Mouse (Mus musculus) forelimb bud, embryonic 11.5 days (tissue): ENCODE data around the gene Ikzf2.

ENCODE experiments used
- DNase-seq: peaks from one replicate; pipeline ENCODE4 v3.0.0-alpha.2; 2012; ENCODE audit warnings: low read depth, low spot score

Gene Ikzf2

DNA sequence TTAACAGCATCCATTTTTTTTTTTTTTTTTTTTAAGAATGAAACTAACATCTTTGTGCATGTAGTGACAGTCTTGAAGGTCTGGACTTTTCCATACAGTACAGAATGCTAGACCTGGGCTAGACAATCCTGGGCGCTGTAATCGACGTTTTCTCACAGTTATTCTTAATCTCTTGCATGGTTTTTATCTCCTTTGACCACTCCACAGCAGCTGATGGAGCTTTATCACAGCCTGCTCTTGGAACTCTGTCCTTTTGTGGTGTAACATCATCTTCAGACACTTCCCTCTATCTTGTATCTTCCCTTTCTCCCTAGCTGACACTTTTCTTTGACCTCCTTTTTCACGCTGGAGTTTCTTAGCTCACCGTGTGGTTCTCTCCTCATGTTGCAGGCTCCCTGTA lies 170.9 kb downstream of the Ikzf2 start:
- no peak for DNase-seq

DNA sequence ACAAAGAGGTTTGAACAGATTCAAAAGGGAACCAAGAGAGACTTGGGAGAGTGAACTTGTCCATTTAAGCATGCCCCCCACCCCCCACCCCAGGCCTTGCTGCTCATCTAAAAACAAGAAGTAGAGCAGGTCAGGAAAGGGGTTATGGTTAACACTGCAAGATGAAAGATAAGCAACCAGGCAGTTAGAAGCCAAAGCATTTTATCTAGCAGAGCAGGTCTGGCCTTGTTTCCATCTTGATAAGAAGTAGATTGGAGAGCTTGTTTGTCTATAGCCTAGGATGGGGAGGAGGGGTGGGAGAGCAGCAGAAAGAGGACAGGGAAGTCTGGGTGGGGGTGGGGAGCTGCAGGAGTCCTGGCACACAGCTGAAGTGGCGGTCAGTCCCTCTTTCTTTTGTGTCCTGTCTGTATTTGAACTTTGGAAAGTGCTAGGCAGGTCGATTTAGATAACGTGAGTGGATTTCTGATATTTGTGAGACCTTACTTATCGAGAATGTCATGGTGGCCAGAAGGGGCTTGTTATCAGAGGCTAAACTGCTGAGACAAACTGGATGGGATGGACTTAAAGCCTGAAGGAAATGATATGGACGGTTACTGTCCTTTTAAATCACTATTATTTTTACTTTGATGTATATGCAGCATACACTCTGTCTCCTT lies 173.3 kb downstream of the Ikzf2 start:
- no peak for DNase-seq

DNA sequence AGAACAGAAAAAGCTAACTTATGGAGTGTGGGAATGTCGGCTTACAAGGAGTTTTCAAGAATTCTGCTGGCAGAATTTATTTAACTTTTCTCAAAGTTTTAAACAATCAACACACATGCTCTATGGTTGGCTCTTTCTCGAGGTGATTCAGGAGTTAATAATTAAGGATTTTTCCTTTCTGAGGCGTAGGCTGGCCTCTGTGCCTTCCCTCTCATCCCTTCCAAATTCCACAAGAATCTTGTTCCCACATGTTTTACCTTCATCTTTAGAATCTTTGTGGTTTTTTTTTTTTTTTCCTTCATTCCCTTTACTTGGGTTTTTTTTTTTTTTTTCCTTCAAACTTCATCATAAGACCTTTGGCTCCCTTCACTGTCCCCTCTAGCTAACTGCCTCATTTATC lies 178.8 kb downstream of the Ikzf2 start:
- no peak for DNase-seq

DNA sequence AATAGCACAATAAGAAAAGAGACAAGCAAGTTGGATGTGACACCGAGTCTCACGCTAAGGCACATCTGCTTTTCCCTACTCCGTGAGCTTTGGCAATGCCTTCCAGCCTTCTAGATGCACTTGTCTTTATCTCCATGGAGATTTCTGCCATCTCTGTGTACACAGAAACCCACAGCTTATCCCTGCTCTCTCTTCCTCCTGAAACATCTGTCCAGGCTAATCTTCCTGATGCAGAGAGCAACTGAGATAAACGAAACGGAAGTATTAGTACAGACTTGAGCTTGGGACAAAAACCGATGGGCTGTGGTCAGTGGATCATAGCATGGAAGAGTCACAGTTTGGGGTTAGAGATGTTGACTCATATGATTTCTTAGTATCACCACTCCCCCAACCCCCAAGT lies 179.5 kb downstream of the Ikzf2 start:
- DNase-seq, result no peak

DNA sequence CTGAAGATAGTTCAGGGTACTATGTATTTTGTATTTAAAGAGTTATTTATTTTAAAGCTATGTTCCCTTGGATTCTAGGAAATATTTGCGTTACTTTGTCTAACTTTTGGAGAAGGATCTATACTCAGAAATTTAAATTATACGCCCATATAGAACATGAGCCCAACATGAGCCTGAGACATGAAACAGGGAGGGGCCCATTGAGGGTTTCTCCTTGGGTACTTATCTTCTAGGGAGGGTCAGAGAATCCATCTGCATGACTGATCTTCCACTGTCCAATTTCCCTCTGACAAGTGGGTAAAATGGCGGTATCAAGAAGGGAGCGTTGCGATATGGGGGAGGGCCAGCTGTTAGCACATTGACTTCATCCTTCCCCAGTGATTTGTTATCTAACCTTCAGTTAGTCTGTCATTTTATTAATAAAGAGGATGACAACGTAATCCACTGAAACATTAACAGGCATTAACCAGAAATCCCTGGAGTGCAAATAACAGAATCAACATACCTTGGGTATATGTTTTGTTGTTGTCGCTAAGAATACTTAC lies 180.4 kb downstream of the Ikzf2 start:
- no peak for DNase-seq

DNA sequence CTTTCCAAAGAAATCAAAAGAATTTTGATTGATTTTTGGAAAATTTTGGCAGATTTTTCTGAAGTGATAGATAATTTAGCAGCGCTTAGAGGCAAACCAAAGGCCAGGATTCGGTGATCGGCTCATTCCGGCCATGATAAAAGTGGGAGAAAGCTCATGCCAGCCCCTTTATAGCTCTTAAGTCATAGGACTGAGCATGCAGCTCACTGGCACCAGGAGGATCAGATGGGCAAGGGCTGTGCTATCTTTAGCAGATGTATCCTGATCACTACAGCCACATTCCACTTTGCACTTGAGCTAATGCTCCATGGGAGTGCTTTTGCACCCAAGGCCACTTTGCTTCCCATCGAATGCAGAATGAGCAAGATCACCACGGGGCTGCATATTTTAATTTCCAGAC lies 181.0 kb downstream of the Ikzf2 start:
- DNase-seq, result no peak

DNA sequence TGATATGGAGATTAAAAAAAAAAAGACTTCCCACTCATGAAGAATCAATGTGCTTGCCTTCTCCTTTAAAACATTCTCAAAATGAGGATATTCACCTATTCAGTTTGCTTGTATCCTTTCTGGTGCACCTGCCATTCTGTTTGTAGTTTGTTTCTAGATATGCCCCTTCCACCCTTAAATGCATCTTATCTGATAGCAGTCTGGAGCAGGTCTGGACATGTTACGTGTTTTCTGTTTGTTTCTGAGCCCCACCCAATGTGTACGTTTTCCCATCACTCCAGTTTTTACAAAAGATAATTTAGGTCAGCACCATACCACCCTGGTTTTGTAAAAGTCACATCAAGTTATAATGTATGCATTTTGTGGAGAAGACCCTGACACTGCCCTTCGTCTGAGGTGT lies 186.7 kb downstream of the Ikzf2 start:
- DNase-seq, result no peak

DNA sequence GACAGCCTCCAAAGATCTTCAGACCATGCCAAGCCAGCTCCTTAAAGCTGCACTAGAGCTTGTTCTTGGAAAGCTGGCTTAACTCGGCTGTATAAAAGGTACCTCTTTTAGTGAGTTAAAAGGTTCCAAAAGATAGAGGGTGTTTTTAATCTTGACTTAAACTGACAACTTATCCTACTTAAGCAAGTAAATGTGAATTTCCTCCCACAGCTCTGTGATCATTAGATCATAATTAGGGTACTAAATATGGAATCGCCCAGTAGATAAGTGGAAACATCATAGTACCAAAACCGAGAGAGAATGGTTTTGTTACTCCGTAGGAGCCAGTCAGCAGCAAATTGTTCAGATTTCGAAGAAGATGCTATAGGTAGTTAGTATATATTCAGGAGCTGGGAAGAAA lies 187.4 kb downstream of the Ikzf2 start:
- no peak for DNase-seq

DNA sequence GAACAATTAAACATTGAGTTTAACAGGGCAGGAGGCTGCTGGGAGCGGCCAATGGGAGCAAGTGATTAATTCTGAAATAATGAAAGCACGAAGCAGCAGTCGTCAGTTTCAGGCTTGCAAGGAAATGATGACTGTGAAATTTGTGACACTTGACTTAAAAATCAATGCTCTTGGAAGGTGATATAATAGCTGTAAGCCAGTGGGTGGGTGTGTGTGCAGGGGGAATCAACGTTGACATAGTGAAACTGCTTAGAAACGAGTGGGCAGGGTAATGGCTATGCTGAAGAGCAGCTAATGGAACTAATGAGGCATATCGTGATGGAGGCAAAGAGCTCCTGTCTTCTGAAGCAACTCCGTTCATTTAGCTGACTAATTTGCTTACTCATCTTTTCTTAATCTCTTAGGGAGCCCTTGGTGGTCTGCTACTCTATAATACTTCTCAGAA lies 188.2 kb downstream of the Ikzf2 start:
- no peak for DNase-seq

DNA sequence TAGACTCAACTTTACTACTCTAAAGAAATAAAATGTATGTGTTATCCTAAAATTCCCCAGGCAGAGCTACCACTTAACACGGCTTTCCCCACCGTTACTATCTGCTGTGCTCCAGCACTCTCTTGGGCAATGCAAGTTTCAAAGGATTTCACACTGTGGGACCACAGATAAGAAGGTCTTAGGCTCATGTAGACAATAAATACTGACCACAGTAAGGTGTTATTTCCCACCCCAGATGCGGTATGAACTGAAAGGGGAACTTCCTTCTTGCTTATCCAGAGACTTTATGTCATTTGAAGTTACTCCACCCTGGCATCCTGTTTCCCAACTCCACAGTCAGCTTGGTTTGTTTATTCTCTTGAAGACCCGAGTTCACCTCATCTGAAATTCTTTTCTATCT lies 191.0 kb downstream of the Ikzf2 start:
- DNase-seq, result no peak

DNA sequence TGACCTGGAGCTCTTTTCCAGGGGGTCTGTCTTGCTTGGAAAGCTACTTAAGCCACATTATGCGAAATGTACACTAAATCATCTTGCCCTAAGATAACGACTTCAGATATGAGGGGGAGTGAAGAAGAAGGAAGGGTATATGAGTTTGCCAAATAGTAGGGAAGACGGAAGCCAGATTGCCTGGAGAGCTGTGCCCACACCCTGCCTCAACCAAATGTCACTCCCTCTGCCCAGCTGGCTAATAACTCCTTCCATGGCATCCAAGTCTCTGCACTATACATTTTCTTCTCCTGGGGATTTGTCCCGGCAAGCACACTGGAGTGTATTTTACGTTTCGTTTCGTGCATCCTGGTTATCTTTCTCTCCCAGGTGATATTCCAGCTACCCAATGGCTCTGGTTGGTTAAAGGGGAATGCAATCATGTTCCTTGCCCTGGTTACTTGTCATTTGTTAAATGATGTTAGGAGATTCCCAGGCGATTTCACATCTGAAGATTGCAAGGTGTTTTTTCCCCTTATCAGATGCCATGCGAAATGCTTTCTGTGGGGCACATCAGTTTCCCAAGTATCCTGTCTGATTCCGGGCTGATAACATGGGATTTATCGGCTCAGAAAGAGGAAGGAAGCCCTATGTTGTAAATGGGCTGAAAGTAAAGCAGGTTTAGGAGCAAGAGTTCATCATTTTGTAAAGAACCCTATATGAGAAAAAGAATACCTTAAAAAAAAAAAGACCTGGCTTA lies 193.6 kb downstream of the Ikzf2 start:
- DNase-seq, result no peak

DNA sequence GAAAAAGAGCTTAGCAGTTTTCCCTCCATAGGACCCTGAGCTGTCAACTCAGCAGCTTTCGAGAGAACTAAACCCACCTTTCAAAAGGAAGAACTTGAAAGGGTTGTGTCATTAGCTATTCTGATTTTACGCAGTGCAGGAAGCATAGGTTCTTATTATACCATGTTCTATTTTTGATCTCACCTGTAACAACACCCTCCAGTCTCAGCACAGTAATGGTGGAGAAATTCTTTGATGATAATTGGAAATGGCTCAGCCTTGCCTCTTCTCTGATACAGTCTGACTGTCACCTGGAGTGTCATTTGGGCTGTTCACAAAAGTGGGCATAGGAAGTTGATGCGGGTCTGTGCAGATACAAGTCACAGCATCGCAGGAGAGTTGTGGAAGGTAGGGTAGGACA lies 195.0 kb downstream of the Ikzf2 start:
- no peak for DNase-seq

DNA sequence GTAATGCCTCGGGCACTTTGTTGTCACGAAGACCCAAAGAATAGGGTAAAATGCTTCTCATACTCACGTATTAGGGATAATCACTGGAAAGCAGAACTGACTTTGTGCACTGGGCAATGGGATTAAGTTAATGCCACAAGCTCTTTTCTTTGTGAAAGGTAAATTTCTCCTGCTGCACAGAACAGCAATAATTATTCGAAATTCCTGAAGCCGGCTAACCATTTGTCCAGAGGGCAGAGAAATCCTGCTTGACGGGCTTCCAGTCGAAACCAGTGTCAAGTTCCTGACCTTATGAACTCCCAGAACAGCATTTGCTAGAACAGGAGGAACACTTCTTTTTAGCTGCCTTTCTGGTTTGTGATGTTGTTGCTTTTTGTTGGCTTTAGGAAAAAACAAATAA lies 198.0 kb downstream of the Ikzf2 start:
- peak; percentile 37 for DNase-seq

DNA sequence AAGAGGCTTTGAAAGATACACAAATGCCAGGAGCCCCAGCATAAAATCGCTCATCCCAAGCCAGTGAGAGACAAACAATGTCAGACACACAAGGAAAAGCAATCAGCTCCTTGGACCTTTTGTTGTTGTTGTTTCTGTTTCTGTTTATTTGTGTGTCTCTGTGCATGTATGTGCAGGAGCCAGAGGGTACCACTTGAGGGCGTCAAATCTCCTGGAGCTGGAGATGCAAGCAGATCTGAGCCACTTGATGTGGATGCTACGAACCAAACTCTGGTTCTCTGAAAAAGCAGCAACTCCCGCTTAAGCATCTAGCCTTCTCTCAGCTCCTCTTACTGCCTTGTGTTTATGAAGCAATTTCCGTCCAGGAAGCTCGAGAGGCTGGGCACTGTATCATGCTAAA lies 198.4 kb downstream of the Ikzf2 start:
- no peak for DNase-seq
